Mouse (Mus musculus) embryonic fibroblast, embryonic 13.5 days (primary cell): ENCODE results near the gene Igfbpl1.

Source experiments
- CTCF ChIP-seq: IDR thresholded peaks from 2 replicates; pipeline ENCODE4 v1.5.1; 2011; ENCODE audit warnings: mild to moderate bottlenecking, control low read depth, low read length, moderate library complexity, borderline replicate concordance; ENCODE audit not compliant: insufficient read depth
- POLR2A ChIP-seq: IDR thresholded peaks from 2 replicates; pipeline ENCODE4 v1.6.1; 2011; ENCODE audit warnings: low read depth, mild to moderate bottlenecking, control low read depth, low read length, moderate library complexity

- no peak for TF ChIP-seq POLR2A
- TF ChIP-seq CTCF, result no peak
Measured at GRCm38 (mm10) chr4:45821995-45822394, 4.7 kb downstream of the Igfbpl1 start.
